8 mouse cellular contexts compared by ENCODE assay signal in genomic region chr4:126741448-126741847, GRCm38 (mm10). TPM values are rescaled to one million over a fixed set of nuclear protein-coding genes. Genes with fewer than 3 reads are reported as not detected.
DNase-seq lines count a peak whose midpoint lies in the region; ATAC-seq and TF ChIP-seq lines count a peak whose summit lies in the region.

No protein-coding gene starts in this region.

- TF ChIP-seq CTCF in bone marrow macrophage, adult 2 months (IDR thresholded peaks at IDR 0.05; ENCODE audit: low read depth, low read length) = peak; percentile 70
- TF ChIP-seq CTCF in embryonic fibroblast, embryonic 13.5 days (IDR thresholded peaks at IDR 0.05; ENCODE audit: borderline replicate concordance, insufficient read depth, low read length) = peak; percentile 61
- peak; percentile 91 for TF ChIP-seq CTCF in liver, adult 2 months (IDR thresholded peaks at IDR 0.05; ENCODE audit: low read depth, low read length)

- H3K27me3 ChIP-seq in heart, embryonic 11.5 days (ENCODE audit: control insufficient read depth, insufficient read depth, low read length) = peaks cover 23% of the 10 kb centered on the region
- H3K27me3 ChIP-seq in kidney, embryonic 16.5 days (ENCODE audit: insufficient read depth, low read length) = peaks cover 34% of the 10 kb centered on the region
- H3K27me3 ChIP-seq in liver, adult 2 months (ENCODE audit: control insufficient read depth, insufficient read depth, low read length) = no peaks in the 10 kb centered on the region
- H3K27me3 ChIP-seq in stomach, embryonic 14.5 days (ENCODE audit: control insufficient read depth, insufficient read depth, low read length) = peaks cover 8% of the 10 kb centered on the region

- no peak for TF ChIP-seq POLR2A in bone marrow macrophage, adult 2 months (IDR thresholded peaks at IDR 0.05; ENCODE audit: borderline replicate concordance, low read depth, low read length)
- no peak for TF ChIP-seq POLR2A in embryonic fibroblast, embryonic 13.5 days (IDR thresholded peaks at IDR 0.05; ENCODE audit: low read depth, low read length)
- no peak for TF ChIP-seq POLR2A in liver, adult 2 months (IDR thresholded peaks at IDR 0.05; ENCODE audit: extremely low read depth, insufficient read depth, low read length)

- no peak overlapping the region for H3K4me3 ChIP-seq in bone marrow macrophage, adult 2 months (ENCODE audit: insufficient read depth, low read length)
- H3K4me3 ChIP-seq in embryonic fibroblast, embryonic 13.5 days (ENCODE audit: insufficient read depth, low read length) = no peak overlapping the region
- no peak overlapping the region for H3K4me3 ChIP-seq in heart, embryonic 11.5 days (ENCODE audit: low read depth, low read length)
- H3K4me3 ChIP-seq in kidney, embryonic 16.5 days (ENCODE audit: low read length) = no peak overlapping the region
- H3K4me3 ChIP-seq in liver, adult 2 months (ENCODE audit: insufficient read depth, low read depth, low read length) = no peak overlapping the region
- H3K4me3 ChIP-seq in stomach, embryonic 14.5 days (ENCODE audit: low read depth, low read length) = no peak overlapping the region

- H3K4me2 ChIP-seq in heart, embryonic 11.5 days = peak overlapping the region; percentile 43
- H3K4me2 ChIP-seq in kidney, embryonic 16.5 days (replicated peaks; ENCODE audit: low read depth, low read length) = 0 out of 2 replicates have a peak overlapping the region, but pooled peaks have one; percentile 11
- H3K4me2 ChIP-seq in stomach, embryonic 14.5 days (replicated peaks; ENCODE audit: low read depth, low read length) = 0 out of 2 replicates have a peak overlapping the region, but pooled peaks have one; percentile 19

- 6% methylated on average over 12 of the region's 12 CpGs for WGBS in heart, embryonic 11.5 days (ENCODE audit: insufficient replicate concordance)
- 4% methylated on average over 12 of the region's 12 CpGs for WGBS in kidney, embryonic 16.5 days
- WGBS in liver, adult 2 months = 5% methylated on average over 12 of the region's 12 CpGs
- 5% methylated on average over 12 of the region's 12 CpGs for WGBS in stomach, embryonic 14.5 days

- ATAC-seq in heart, embryonic 11.5 days (replicated peaks; ENCODE audit: insufficient number of reproducible peaks, low FRiP score, low TSS enrichment) = no peak
- ATAC-seq in kidney, embryonic 16.5 days (ENCODE audit: low FRiP score, low TSS enrichment) = peak; percentile 72; the same call in 1 of the 2 replicates
- peak; percentile 53 for ATAC-seq in stomach, embryonic 14.5 days (ENCODE audit: insufficient number of reproducible peaks, insufficient read depth, low FRiP score, low read depth)

- peak; percentile 85 for DNase-seq in CD4-positive, CD25-positive, alpha-beta regulatory T cell, adult 2 months (ENCODE audit: low read depth, low spot score)
- DNase-seq in liver, adult 2 months (ENCODE audit: extremely low read depth, low read depth, low spot score) = peak; percentile 48
- peak; percentile 87 for DNase-seq in naive thymus-derived CD4-positive, alpha-beta T cell, adult 2 months (ENCODE audit: low read depth)

- peaks cover 4% of the 10 kb centered on the region; the same call in 1 of the 2 replicates for H3K36me3 ChIP-seq in heart, embryonic 11.5 days (ENCODE audit: control insufficient read depth, insufficient read depth, low read length)
- peaks cover 21% of the 10 kb centered on the region for H3K36me3 ChIP-seq in kidney, embryonic 16.5 days (ENCODE audit: insufficient read depth, low read length)
- H3K36me3 ChIP-seq in liver, adult 2 months (ENCODE audit: control insufficient read depth, insufficient read depth, low read length) = peaks cover 2% of the 10 kb centered on the region; the same call in 1 of the 2 replicates
- H3K36me3 ChIP-seq in stomach, embryonic 14.5 days (ENCODE audit: control insufficient read depth, insufficient read depth, low read length) = peaks cover 22% of the 10 kb centered on the region

- no peaks in the 10 kb centered on the region for H3K4me1 ChIP-seq in bone marrow macrophage, adult 2 months (ENCODE audit: control insufficient read depth, insufficient read depth, low read length)
- H3K4me1 ChIP-seq in embryonic fibroblast, embryonic 13.5 days (ENCODE audit: control insufficient read depth, insufficient read depth, low read length) = no peaks in the 10 kb centered on the region
- H3K4me1 ChIP-seq in heart, embryonic 11.5 days (ENCODE audit: control insufficient read depth, insufficient read depth, low read length) = no peaks in the 10 kb centered on the region
- H3K4me1 ChIP-seq in kidney, embryonic 16.5 days (ENCODE audit: insufficient read depth, low read length) = no peaks in the 10 kb centered on the region
- no peaks in the 10 kb centered on the region for H3K4me1 ChIP-seq in liver, adult 2 months (ENCODE audit: control insufficient read depth, insufficient read depth, low read length)
- H3K4me1 ChIP-seq in stomach, embryonic 14.5 days (ENCODE audit: control insufficient read depth, insufficient read depth, low read length) = no peaks in the 10 kb centered on the region

- H3K9ac ChIP-seq in heart, embryonic 11.5 days (ENCODE audit: low read depth, low read length) = no peak overlapping the region
- H3K9ac ChIP-seq in kidney, embryonic 16.5 days (replicated peaks; ENCODE audit: low read length) = 0 out of 2 replicates have a peak overlapping the region, but pooled peaks have one; percentile 10
- no peak overlapping the region for H3K9ac ChIP-seq in liver, adult 2 months (ENCODE audit: low read depth, low read length)
- no peak overlapping the region for H3K9ac ChIP-seq in stomach, embryonic 14.5 days (replicated peaks; ENCODE audit: low read depth, low read length)

- no peaks in the 10 kb centered on the region for H3K79me2 ChIP-seq in liver, adult 2 months (ENCODE audit: control insufficient read depth, insufficient read depth, low read length)

- no peaks in the 10 kb centered on the region for H3K9me3 ChIP-seq in heart, embryonic 11.5 days (replicated peaks; ENCODE audit: control insufficient read depth, low read length)
- no peaks in the 10 kb centered on the region for H3K9me3 ChIP-seq in kidney, embryonic 16.5 days (ENCODE audit: low read length)
- no peaks in the 10 kb centered on the region for H3K9me3 ChIP-seq in stomach, embryonic 14.5 days (ENCODE audit: control insufficient read depth, low read depth, low read length)

- no peak overlapping the region for H3K27ac ChIP-seq in bone marrow macrophage, adult 2 months (ENCODE audit: insufficient read depth, low read depth, low read length)
- H3K27ac ChIP-seq in embryonic fibroblast, embryonic 13.5 days (ENCODE audit: insufficient read depth, low read length) = no peak overlapping the region
- H3K27ac ChIP-seq in heart, embryonic 11.5 days (ENCODE audit: low read depth, low read length) = no peak overlapping the region
- H3K27ac ChIP-seq in kidney, embryonic 16.5 days (ENCODE audit: low read length) = no peak overlapping the region
- no peak overlapping the region for H3K27ac ChIP-seq in liver, adult 2 months (replicated peaks; ENCODE audit: insufficient read depth, low read depth, low read length)
- H3K27ac ChIP-seq in stomach, embryonic 14.5 days (ENCODE audit: low read length) = no peak overlapping the region

RNA-seq across cellular contexts. Expression of gene Tfap2e, which starts 5.4 kb away (rescaled TPM):
- not detected in 2 replicates for polyA plus RNA-seq in bone marrow macrophage, adult 2 months (2012; ENCODE audit: insufficient read depth, insufficient read length, missing spikeins)
- polyA plus RNA-seq in embryonic fibroblast, embryonic 13.5 days (2011; ENCODE audit: insufficient read length, low read depth, missing spikeins) = not detected in 2 replicates
- not detected in 2 replicates for polyA plus RNA-seq in heart, embryonic 11.5 days (2014; fragmentation: Nextera tagmentation; extraction: Ambion mirVana)
- polyA plus RNA-seq in kidney, embryonic 16.5 days (2015; fragmentation: Nextera tagmentation; extraction: Ambion mirVana) = not detected in 2 replicates
- total RNA-seq in liver, adult 2 months (2014; rRNA removed) = not detected in 2 replicates
- not detected in 2 replicates for polyA plus RNA-seq in liver, adult 2 months (2012; rRNA removed)
- polyA plus RNA-seq in stomach, embryonic 14.5 days (2014; fragmentation: Nextera tagmentation; extraction: Ambion mirVana) = not detected in 2 replicates

RNA-seq across cellular contexts. Expression of gene Ncdn, which starts 11.8 kb away (rescaled TPM):
- 10.8 and 13.1 TPM in 2 replicates for polyA plus RNA-seq in bone marrow macrophage, adult 2 months (2012; ENCODE audit: insufficient read depth, insufficient read length, missing spikeins)
- 16.7 and 18.3 TPM in 2 replicates for polyA plus RNA-seq in embryonic fibroblast, embryonic 13.5 days (2011; ENCODE audit: insufficient read length, low read depth, missing spikeins)
- 19.3 and 20.4 TPM in 2 replicates for polyA plus RNA-seq in heart, embryonic 11.5 days (2014; fragmentation: Nextera tagmentation; extraction: Ambion mirVana)
- 28.8 and 33.0 TPM in 2 replicates for polyA plus RNA-seq in kidney, embryonic 16.5 days (2015; fragmentation: Nextera tagmentation; extraction: Ambion mirVana)
- 2.4 and 4.2 TPM in 2 replicates for total RNA-seq in liver, adult 2 months (2014; rRNA removed)
- 10.0 and 12.8 TPM in 2 replicates for polyA plus RNA-seq in liver, adult 2 months (2012; rRNA removed)
- 21.9 and 23.9 TPM in 2 replicates for polyA plus RNA-seq in stomach, embryonic 14.5 days (2014; fragmentation: Nextera tagmentation; extraction: Ambion mirVana)

RNA-seq across cellular contexts. Expression of gene AU040320, which starts 11.9 kb away (rescaled TPM):
- polyA plus RNA-seq in bone marrow macrophage, adult 2 months (2012; ENCODE audit: insufficient read depth, insufficient read length, missing spikeins) = 25.3 and 30.6 TPM in 2 replicates
- 21.6 and 30.6 TPM in 2 replicates for polyA plus RNA-seq in embryonic fibroblast, embryonic 13.5 days (2011; ENCODE audit: insufficient read length, low read depth, missing spikeins)
- polyA plus RNA-seq in heart, embryonic 11.5 days (2014; fragmentation: Nextera tagmentation; extraction: Ambion mirVana) = 20.7 and 24.2 TPM in 2 replicates
- 25.4 and 25.6 TPM in 2 replicates for polyA plus RNA-seq in kidney, embryonic 16.5 days (2015; fragmentation: Nextera tagmentation; extraction: Ambion mirVana)
- 8.9 and 12.8 TPM in 2 replicates for total RNA-seq in liver, adult 2 months (2014; rRNA removed)
- polyA plus RNA-seq in liver, adult 2 months (2012; rRNA removed) = 13.0 and 13.7 TPM in 2 replicates
- 22.4 and 30.1 TPM in 2 replicates for polyA plus RNA-seq in stomach, embryonic 14.5 days (2014; fragmentation: Nextera tagmentation; extraction: Ambion mirVana)
